Mouse (Mus musculus): ENCODE measurements around the gene Scube1.

DNA sequence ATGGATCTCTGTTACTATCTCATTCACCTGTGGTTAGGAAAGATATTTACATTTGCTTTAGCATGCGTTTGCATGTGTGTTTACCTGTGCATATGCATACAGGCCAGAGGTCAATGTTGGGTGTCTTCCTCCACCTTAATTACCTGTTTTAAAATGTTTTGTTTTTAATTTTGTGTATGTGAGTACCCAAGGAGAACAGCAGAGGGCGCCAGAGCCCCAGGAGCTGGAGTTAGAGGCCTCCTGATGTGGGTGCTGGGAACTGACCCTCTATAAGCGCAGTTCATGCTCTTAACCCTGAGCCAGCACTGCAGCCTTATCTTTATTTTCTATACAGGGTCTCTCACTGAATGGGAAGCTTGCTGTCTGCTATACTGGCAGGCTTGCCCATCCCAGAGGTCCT, 95.1 kb downstream of the Scube1 start:
- no peak for TF ChIP-seq POLR2A (IDR thresholded peaks at IDR 0.05; ENCODE audit: low read depth, low read length)
- TF ChIP-seq CTCF (IDR thresholded peaks at IDR 0.05; ENCODE audit: extremely low read depth, insufficient read length, insufficient replicate concordance, low read depth, low read length), result peak; percentile 25; the same call in 1 of the 2 replicates
